10 mouse cellular contexts compared by ENCODE assay signal in the genomic region with DNA sequence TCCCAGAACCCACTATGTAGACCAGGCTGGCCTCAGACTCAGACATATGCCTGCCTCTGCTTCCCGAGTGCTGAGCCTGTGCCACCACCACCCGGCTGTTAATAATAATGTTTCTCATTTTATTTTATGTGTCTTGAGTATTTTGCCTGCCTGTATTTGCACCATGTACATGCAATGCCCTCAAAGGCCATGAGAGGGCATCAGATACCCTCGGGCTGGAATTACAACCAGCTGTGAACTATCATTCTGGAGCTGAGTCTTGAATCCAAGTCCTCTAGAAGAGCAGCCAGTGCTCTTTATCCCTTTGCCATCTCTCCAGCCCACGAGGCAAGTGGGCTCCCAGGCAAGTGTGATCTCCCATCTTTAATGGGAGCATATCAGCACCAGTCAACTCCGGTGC. TPM values are rescaled to one million over a fixed set of nuclear protein-coding genes. Genes with fewer than 3 reads are reported as not detected.
DNase-seq lines count a peak whose midpoint lies in the region; ATAC-seq and TF ChIP-seq lines count a peak whose summit lies in the region.
"Had no signal": no experiment of that assay in that cellular context is flagged by ENCODE, and none has a peak within 500 bp of the region (broad histone marks: within the 10 kb centered on the region; RNA-seq: fewer than 3 reads in every experiment).

No protein-coding gene starts in this region.

- peak; percentile 91 for TF ChIP-seq RAD21 in MEL (IDR thresholded peaks at IDR 0.05; ENCODE audit: low read depth, low read length)

- no peaks in the 10 kb centered on the region for H3K79me2 ChIP-seq in C2C12 (ENCODE audit: control insufficient read depth, insufficient read depth)
- H3K79me2 ChIP-seq in MEL (ENCODE audit: control insufficient read depth, insufficient read depth, low read length, poor library complexity), result no peaks in the 10 kb centered on the region

- DNase-seq in kidney, adult 2 months, result peak; percentile 64
- DNase-seq in MEL (ENCODE audit: low read depth, low spot score), result peak; percentile 88
- DNase-seq in embryo, embryonic 10.5 days (ENCODE audit: low spot score), result peak; percentile 70
- peak; percentile 65 for DNase-seq in limb, embryonic 11.5 days (ENCODE audit: low spot score)
- DNase-seq in thymus, postnatal 25 days, result peak; percentile 44

- H3K27ac ChIP-seq in kidney, adult 2 months (ENCODE audit: insufficient read depth, low read depth, low read length), result no peak overlapping the region
- no peak overlapping the region for H3K27ac ChIP-seq in kidney, embryonic 16.5 days (ENCODE audit: low read length)
- H3K27ac ChIP-seq in MEL (ENCODE audit: control insufficient read depth, low read depth, low read length), result no peak overlapping the region
- no peak overlapping the region for H3K27ac ChIP-seq in limb, embryonic 11.5 days (replicated peaks; ENCODE audit: low read depth, low read length)

- H3ac ChIP-seq in C2C12 (ENCODE audit: control insufficient read depth, insufficient read length, low read depth), result no peak overlapping the region

- H3K9ac ChIP-seq in kidney, embryonic 16.5 days (replicated peaks; ENCODE audit: low read length), result no peak overlapping the region
- no peak overlapping the region for H3K9ac ChIP-seq in MEL (ENCODE audit: control insufficient read depth, low read depth, low read length, poor library complexity, severe bottlenecking)
- no peak overlapping the region for H3K9ac ChIP-seq in limb, embryonic 11.5 days (ENCODE audit: low read length)

- H3K4me3 ChIP-seq in kidney, adult 2 months (ENCODE audit: insufficient read depth, low read depth, low read length), result no peak overlapping the region
- no peak overlapping the region for H3K4me3 ChIP-seq in kidney, embryonic 16.5 days (ENCODE audit: low read length)
- H3K4me3 ChIP-seq in C2C12 (ENCODE audit: insufficient read depth, poor library complexity, severe bottlenecking) (no peak overlapping the region), MEL (ENCODE audit: control insufficient read depth in 1 of 2, insufficient read depth in 1 of 2, low read depth in 2 of 2, low read length in 2 of 2) (peak overlapping the region in 1 of 2 experiments; percentile 36; a peak in 1 of 4 replicates)
- no peak overlapping the region for H3K4me3 ChIP-seq in limb, embryonic 11.5 days (ENCODE audit: low read depth, low read length)

- peak; percentile 72 for TF ChIP-seq CTCF in kidney, adult 2 months (conservative IDR thresholded peaks at IDR 0.05; ENCODE audit: insufficient read depth, insufficient read length, low read depth, low read length)
- peak; percentile 12 for TF ChIP-seq CTCF in C2C12 (IDR thresholded peaks at IDR 0.05; ENCODE audit: control insufficient read depth, insufficient read depth, insufficient read length)
- peak; percentile 77 to 93 (median 92) for TF ChIP-seq CTCF in MEL (IDR thresholded peaks at IDR 0.05 in 2 of 3, conservative IDR thresholded peaks at IDR 0.05 in 1 of 3; ENCODE audit: control insufficient read depth in 1 of 3, insufficient read depth in 1 of 3, low read depth in 2 of 3, low read length in 3 of 3, poor library complexity in 1 of 3, severe bottlenecking in 1 of 3)

- ATAC-seq in kidney, embryonic 16.5 days (ENCODE audit: low FRiP score, low TSS enrichment), result no peak
- ATAC-seq in limb, embryonic 11.5 days (ENCODE audit: insufficient number of reproducible peaks, low FRiP score, low TSS enrichment, low read depth), result no peak
- no peak; the same call in 1 of the 2 replicates for ATAC-seq in monocyte, adult 5-6 weeks (replicated peaks; ENCODE audit: insufficient number of reproducible peaks, low FRiP score, low TSS enrichment, poor library complexity, severe bottlenecking)

- TF ChIP-seq EP300 in MEL (IDR thresholded peaks at IDR 0.05; ENCODE audit: low read depth in 1 of 2, low read length in 2 of 2), result no peak

- H3K79me3 ChIP-seq in C2C12 (ENCODE audit: low read depth), result no peaks in the 10 kb centered on the region

- no peaks in the 10 kb centered on the region for H3K9me3 ChIP-seq in kidney, embryonic 16.5 days (ENCODE audit: low read length)
- H3K9me3 ChIP-seq in MEL (replicated peaks; ENCODE audit: insufficient read depth, low read length), result no peaks in the 10 kb centered on the region
- no peaks in the 10 kb centered on the region for H3K9me3 ChIP-seq in limb, embryonic 11.5 days (ENCODE audit: control insufficient read depth, low read length)

- TF ChIP-seq POLR2A in kidney, adult 2 months (IDR thresholded peaks at IDR 0.05; ENCODE audit: low read depth, low read length), result no peak
- TF ChIP-seq POLR2A in MEL (IDR thresholded peaks at IDR 0.05; ENCODE audit: control insufficient read depth in 1 of 2, insufficient read depth in 1 of 2, low read depth in 1 of 2, low read length in 2 of 2, poor library complexity in 1 of 2), result no peak

- 35% methylated on average over 5 of the region's 5 CpGs for WGBS in kidney, adult 2 months
- 35% methylated on average over 5 of the region's 5 CpGs for WGBS in kidney, embryonic 16.5 days
- WGBS in limb, embryonic 11.5 days, result 35% methylated on average over 5 of the region's 5 CpGs

- H3K4me2 ChIP-seq in kidney, embryonic 16.5 days (replicated peaks; ENCODE audit: low read depth, low read length), result no peak overlapping the region
- H3K4me2 ChIP-seq in limb, embryonic 11.5 days (ENCODE audit: low read depth, severe bottlenecking), result no peak overlapping the region

- no peaks in the 10 kb centered on the region for H3K27me3 ChIP-seq in kidney, adult 2 months (replicated peaks; ENCODE audit: control insufficient read depth, insufficient read depth, low read length)
- H3K27me3 ChIP-seq in kidney, embryonic 16.5 days (ENCODE audit: insufficient read depth, low read length), result no peaks in the 10 kb centered on the region
- H3K27me3 ChIP-seq in C2C12 (ENCODE audit: control insufficient read depth, insufficient read depth, insufficient read length) (peaks cover 6% of the 10 kb centered on the region), MEL (ENCODE audit: control insufficient read depth in 1 of 2, insufficient read depth in 2 of 2, low read length in 2 of 2) (peaks cover 13 to 26% of the 10 kb centered on the region in 2 experiments)
- no peaks in the 10 kb centered on the region for H3K27me3 ChIP-seq in limb, embryonic 11.5 days (ENCODE audit: control insufficient read depth, insufficient read depth, low read length)

- no peaks in the 10 kb centered on the region for H3K4me1 ChIP-seq in kidney, adult 2 months (ENCODE audit: control insufficient read depth, insufficient read depth, low read length)
- 0 out of 2 replicates have a peak, but pooled peaks cover 2% of the 10 kb centered on the region for H3K4me1 ChIP-seq in kidney, embryonic 16.5 days (ENCODE audit: insufficient read depth, low read length)
- H3K4me1 ChIP-seq in MEL (ENCODE audit: control insufficient read depth in 1 of 2, insufficient read depth in 2 of 2, low read length in 2 of 2), result peaks cover 0 to 3% of the 10 kb centered on the region in 2 experiments; a peak in 1 of 4 replicates
- no peaks in the 10 kb centered on the region for H3K4me1 ChIP-seq in limb, embryonic 11.5 days (ENCODE audit: control insufficient read depth, insufficient read depth, low read length)

- no peaks in the 10 kb centered on the region for H3K36me3 ChIP-seq in kidney, adult 2 months (ENCODE audit: control insufficient read depth, insufficient read depth, low read length)
- H3K36me3 ChIP-seq in kidney, embryonic 16.5 days (ENCODE audit: insufficient read depth, low read length), result no peaks in the 10 kb centered on the region
- no peaks in the 10 kb centered on the region for H3K36me3 ChIP-seq in C2C12 (ENCODE audit: control insufficient read depth, insufficient read depth)
- no peaks in the 10 kb centered on the region for H3K36me3 ChIP-seq in MEL (ENCODE audit: control insufficient read depth in 1 of 2, insufficient read depth in 2 of 2, low read length in 2 of 2)
- H3K36me3 ChIP-seq in limb, embryonic 11.5 days (ENCODE audit: control insufficient read depth, insufficient read depth, low read length), result no peaks in the 10 kb centered on the region

RNA-seq across cellular contexts. Expression of a gene that starts 10.2 kb away (rescaled TPM):
- 93.2 and 115 TPM in 2 replicates for polyA plus RNA-seq in kidney, adult 2 months (2012; rRNA removed)
- polyA plus RNA-seq in kidney, embryonic 16.5 days (2015; fragmentation: Nextera tagmentation; extraction: Ambion mirVana), result 24.7 and 24.9 TPM in 2 replicates
- 7.3 TPM for polyA plus RNA-seq in C2C12 (2012; fragmentation: generic; extraction: Trizol)
- total RNA-seq in MEL (2012; rRNA removed), result 7.5 and 11.6 TPM in 2 replicates
- 1 to 10 TPM in 1 of 2 experiments, not detected in 1; 8.3 TPM for polyA plus RNA-seq in MEL (2012; ENCODE audit: insufficient read depth in 1 of 2, insufficient read length in 2 of 2, low read depth in 1 of 2, low replicate concordance in 2 of 2, missing spikeins in 1 of 2)
- polyA plus RNA-seq in limb, embryonic 11.5 days (2014; fragmentation: Nextera tagmentation; extraction: Ambion mirVana), result 14.9 and 16.2 TPM in 2 replicates
- total RNA-seq in monocyte, adult 5-6 weeks (2017), result 0.38 to 0.58 TPM in 2 of 3 replicates, not detected in the other

RNA-seq across cellular contexts. Expression of a gene that starts 33.3 kb away (rescaled TPM):
- 91.0 and 105 TPM in 2 replicates for polyA plus RNA-seq in kidney, adult 2 months (2012; rRNA removed)
- 2.2 and 2.4 TPM in 2 replicates for polyA plus RNA-seq in kidney, embryonic 16.5 days (2015; fragmentation: Nextera tagmentation; extraction: Ambion mirVana)
- not detected for polyA plus RNA-seq in C2C12 (2012; fragmentation: generic; extraction: Trizol)
- not detected in 2 replicates for total RNA-seq in MEL (2012; rRNA removed)
- not detected for polyA plus RNA-seq in MEL (2012; ENCODE audit: insufficient read depth in 1 of 2, insufficient read length in 2 of 2, low read depth in 1 of 2, low replicate concordance in 2 of 2, missing spikeins in 1 of 2)
- not detected in 2 replicates for polyA plus RNA-seq in limb, embryonic 11.5 days (2014; fragmentation: Nextera tagmentation; extraction: Ambion mirVana)
- not detected in 3 replicates for total RNA-seq in monocyte, adult 5-6 weeks (2017)

RNA-seq across cellular contexts. Expression of a gene that starts 42.2 kb away (rescaled TPM):
- polyA plus RNA-seq in kidney, adult 2 months (2012; rRNA removed), result 0.35 and 0.38 TPM in 2 replicates
- polyA plus RNA-seq in kidney, embryonic 16.5 days (2015; fragmentation: Nextera tagmentation; extraction: Ambion mirVana), result 1.2 and 1.8 TPM in 2 replicates
- polyA plus RNA-seq in C2C12 (2012; fragmentation: generic; extraction: Trizol) (0.19 TPM), MEL (2012; ENCODE audit: insufficient read depth in 1 of 2, insufficient read length in 2 of 2, low read depth in 1 of 2, low replicate concordance in 2 of 2, missing spikeins in 1 of 2) (1 to 10 TPM in 1 of 2 experiments, not detected in 1; 4.3 TPM)
- 0.73 and 1.1 TPM in 2 replicates for total RNA-seq in MEL (2012; rRNA removed)
- 2.2 and 2.5 TPM in 2 replicates for polyA plus RNA-seq in limb, embryonic 11.5 days (2014; fragmentation: Nextera tagmentation; extraction: Ambion mirVana)
- total RNA-seq in monocyte, adult 5-6 weeks (2017), result 0.78 TPM in 1 of 3 replicates, not detected in the others

RNA-seq across cellular contexts. Expression of a gene that starts 43.6 kb away (rescaled TPM):
- polyA plus RNA-seq in kidney, adult 2 months (2012; rRNA removed), result 3.3 and 3.6 TPM in 2 replicates
- polyA plus RNA-seq in kidney, embryonic 16.5 days (2015; fragmentation: Nextera tagmentation; extraction: Ambion mirVana), result 2.4 and 2.9 TPM in 2 replicates
- polyA plus RNA-seq in C2C12 (2012; fragmentation: generic; extraction: Trizol) (not detected), MEL (2012; ENCODE audit: insufficient read depth in 1 of 2, insufficient read length in 2 of 2, low read depth in 1 of 2, low replicate concordance in 2 of 2, missing spikeins in 1 of 2) (under 1 TPM in 1 of 2 experiments, not detected in 1; 0.18 TPM)
- not detected in 2 replicates for total RNA-seq in MEL (2012; rRNA removed)
- 0.41 TPM in 1 of 2 replicates, not detected in the other for polyA plus RNA-seq in limb, embryonic 11.5 days (2014; fragmentation: Nextera tagmentation; extraction: Ambion mirVana)
- total RNA-seq in monocyte, adult 5-6 weeks (2017), result not detected in 3 replicates

RNA-seq across cellular contexts. Expression of a gene that starts 47.9 kb away (rescaled TPM):
- not detected in 2 replicates for polyA plus RNA-seq in kidney, adult 2 months (2012; rRNA removed)
- not detected in 2 replicates for polyA plus RNA-seq in kidney, embryonic 16.5 days (2015; fragmentation: Nextera tagmentation; extraction: Ambion mirVana)
- polyA plus RNA-seq in C2C12 (2012; fragmentation: generic; extraction: Trizol) (0.02 TPM), MEL (2012; ENCODE audit: insufficient read depth in 1 of 2, insufficient read length in 2 of 2, low read depth in 1 of 2, low replicate concordance in 2 of 2, missing spikeins in 1 of 2) (under 1 TPM in 1 of 2 experiments, not detected in 1; 0.06 TPM)
- total RNA-seq in MEL (2012; rRNA removed), result 0.15 TPM in 1 of 2 replicates, not detected in the other
- polyA plus RNA-seq in limb, embryonic 11.5 days (2014; fragmentation: Nextera tagmentation; extraction: Ambion mirVana), result not detected in 2 replicates
- not detected in 3 replicates for total RNA-seq in monocyte, adult 5-6 weeks (2017)
- polyA plus RNA-seq: lung, embryonic 16.5 days; testis, adult 2 months had no signal

Comparison
In these comparisons a context has a peak if more than half of its experiments do, and no peak if none do; other contexts are left out.
1. RNA of a gene that starts 33.3 kb away (polyA plus RNA-seq): 91.0 to 105 TPM in kidney, adult 2 months; 2.2 to 2.4 TPM in kidney, embryonic 16.5 days, not detected in C2C12 (single experiment), not detected in MEL and not detected in limb, embryonic 11.5 days; every median in the first group is over 10 times any median in the second.
2. CTCF ChIP-seq: peak in every context shown above with its lines; median percentile 92 in MEL; 72 in kidney, adult 2 months; 12 in C2C12.
3. Peak in every context shown above with its lines, with median percentiles within 50 percentile points of each other: DNase-seq.